Mouse (Mus musculus): ENCODE measurements at regions not wholly inside any gene's neighbourhood (a gene's known extent, or its start where the extent isn't known, plus 50 kb on each side); places are given as distances from the start of the nearest gene placed in this dataset.

DNA sequence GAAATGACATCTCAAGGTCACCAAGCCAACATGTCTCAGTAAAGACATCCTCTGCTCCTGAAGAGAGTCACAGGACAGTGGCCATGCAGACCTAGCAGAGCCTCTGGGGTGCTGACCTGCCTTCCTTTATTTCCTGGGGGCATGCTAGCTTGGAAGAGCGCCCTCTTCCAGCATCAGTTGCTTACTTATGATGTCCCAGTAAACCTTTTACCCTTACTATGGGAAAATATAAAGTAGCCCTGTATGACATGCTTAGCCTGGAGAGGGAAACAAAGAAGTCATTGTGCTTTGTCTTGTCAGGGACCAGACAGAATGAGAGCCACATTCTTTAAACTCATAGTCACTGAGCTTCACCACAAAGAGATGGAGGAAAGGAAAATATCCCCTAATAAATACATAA lies 82.9 kb downstream of the Postn start:
- intact Hi-C loops (cut with DNase I) = no loop called here
- no peak for DNase-seq

DNA sequence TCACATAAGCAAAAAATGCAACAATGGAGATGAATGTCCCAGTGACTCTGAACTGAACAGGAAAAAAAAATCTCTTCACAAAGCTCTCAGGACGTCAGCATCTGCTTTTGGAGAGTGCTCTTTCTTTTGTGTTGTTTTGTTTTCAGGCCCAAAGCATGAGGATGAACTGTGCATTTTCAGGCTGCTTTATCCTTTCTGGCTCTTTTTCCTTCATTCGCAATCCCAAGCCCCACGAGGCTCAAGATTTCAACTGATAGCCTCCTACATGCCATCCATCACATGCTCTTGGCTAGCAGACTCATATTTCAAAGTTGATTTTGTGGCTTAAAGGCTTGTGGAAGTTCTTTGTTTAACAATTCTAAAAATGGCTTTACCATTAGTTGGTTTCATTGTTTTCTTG lies 86.0 kb downstream of the Postn start:
- intact Hi-C loops (cut with DNase I) = no loop called here

DNA sequence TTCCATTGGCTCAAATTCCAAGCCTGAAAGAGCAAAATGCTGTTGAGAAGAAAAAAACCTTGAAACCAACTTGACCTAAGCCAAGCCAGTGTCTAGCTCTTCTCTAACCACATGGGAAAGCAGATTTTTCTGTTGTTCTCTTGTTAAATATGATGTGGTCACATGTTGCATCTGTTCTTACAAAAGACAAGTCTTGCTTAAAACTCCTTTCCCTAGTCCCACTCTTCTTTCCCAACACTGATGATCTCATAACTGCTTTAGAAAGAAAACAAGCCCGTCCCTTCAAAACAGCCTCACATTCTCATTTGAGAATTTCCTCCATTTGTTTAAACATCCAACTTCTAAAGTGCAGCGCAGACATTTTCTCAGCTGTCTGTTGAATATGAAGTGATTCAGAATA lies 96.5 kb downstream of the Postn start:
- intact Hi-C loops (cut with DNase I) = no loop called here

More for the DNA sequence above, 86.0 kb downstream of the Postn start:
- DNase-seq = no peak

DNA sequence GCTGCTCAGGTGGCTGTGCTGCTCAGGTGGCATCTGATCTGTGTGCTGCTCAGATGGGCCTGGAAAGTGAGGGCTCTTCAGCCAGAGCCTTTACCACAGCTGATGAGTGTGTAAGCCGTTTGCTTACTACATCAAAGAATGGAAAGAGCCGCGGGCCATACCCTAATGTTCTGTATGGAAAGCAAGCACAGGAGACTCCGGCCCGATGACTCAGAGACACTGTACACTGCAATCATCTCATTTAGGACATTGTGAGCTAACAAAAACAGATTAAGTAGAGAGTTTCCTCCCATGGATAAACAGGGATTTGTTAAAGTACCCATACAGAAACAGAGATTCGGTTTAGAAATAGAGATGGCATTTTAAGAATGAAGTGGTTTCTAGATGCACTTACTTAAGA lies 100.5 kb downstream of the Postn start:
- intact Hi-C loops (cut with DNase I) = no loop called here
- no peak for DNase-seq

More for the DNA sequence above, 96.5 kb downstream of the Postn start:
- DNase-seq = no peak

DNA sequence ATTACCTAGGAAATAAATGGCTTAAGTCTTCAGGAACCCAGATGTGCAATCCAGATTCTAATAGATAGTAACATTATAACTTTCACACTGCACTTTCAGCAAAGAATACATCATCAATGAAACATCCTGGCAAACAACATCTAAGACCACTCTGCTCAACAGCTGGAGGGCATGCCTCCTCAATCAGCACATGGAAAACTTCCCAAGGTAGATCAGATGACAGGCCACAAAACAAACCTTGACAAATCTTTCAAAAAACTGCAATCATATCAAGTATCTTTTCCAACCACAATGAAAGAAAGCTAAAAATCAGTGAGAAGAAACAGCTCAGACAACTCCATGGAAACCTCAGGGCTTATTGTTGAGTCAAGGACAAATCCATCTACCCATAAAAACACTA lies 105.2 kb downstream of the Postn start:
- intact Hi-C loops (cut with DNase I) = no loop called here

DNA sequence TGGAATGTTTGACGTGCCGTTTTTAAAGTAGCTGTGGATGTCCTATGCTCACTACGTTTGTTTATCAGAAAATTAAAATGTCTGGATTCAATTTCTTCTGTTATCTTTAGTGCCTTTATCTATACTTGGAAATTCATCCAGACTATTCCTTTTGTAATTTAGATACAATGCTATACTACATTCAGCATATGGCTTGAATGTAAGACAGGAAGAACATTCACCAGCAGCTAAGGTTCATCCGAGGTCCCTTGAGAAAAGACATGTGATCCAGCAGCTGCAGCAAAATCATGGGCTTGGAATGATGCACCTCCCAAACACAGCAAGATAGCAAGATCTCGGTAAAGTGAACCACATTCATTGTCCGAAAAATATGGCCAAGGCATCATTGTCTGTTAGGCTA lies 113.3 kb downstream of the Postn start:
- no peak for DNase-seq
- intact Hi-C loops (cut with DNase I) = no loop called here

More for the DNA sequence above, 105.2 kb downstream of the Postn start:
- DNase-seq = no peak

DNA sequence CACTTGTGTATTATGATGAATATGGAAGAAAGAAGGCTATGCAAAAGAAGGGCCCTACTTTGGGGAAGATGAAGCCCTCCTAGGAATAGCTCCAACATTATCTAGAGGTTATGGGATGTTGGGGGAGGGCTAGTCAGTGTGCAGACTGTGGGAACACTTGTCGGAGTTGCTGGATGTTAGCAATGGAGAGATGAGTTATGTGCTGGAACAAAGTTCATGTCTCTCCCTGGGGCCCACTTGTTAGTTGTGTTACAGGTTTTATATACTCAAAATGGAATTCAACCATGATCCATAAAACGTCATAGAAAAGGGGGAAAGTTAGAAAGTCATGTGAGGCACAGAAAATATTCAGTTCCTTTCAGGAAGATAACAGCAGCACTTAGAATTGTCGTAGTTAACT lies 115.0 kb downstream of the Postn start:
- DNase-seq = no peak
- intact Hi-C loops (cut with DNase I) = no loop called here

DNA sequence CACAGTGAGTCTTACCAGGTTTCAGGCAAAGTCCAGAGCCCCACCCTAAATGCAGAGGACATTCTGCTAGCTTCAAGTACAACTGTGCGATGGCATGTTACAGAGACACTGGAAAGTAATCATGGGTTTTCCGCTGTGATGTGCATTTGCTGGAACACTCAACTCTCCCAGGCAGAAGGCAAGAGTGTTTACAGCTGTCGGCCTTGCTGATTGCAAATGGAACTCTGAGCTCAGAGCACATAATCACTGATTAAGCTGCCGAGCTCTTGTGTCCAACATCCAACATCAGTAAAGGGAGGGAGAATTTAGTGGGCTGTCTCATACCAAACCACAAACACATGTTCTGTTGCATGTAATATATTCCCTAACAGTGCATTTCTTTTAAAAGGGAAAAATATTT lies 117.1 kb downstream of the Postn start:
- intact Hi-C loops (cut with DNase I) = no loop called here
- DNase-seq = no peak

DNA sequence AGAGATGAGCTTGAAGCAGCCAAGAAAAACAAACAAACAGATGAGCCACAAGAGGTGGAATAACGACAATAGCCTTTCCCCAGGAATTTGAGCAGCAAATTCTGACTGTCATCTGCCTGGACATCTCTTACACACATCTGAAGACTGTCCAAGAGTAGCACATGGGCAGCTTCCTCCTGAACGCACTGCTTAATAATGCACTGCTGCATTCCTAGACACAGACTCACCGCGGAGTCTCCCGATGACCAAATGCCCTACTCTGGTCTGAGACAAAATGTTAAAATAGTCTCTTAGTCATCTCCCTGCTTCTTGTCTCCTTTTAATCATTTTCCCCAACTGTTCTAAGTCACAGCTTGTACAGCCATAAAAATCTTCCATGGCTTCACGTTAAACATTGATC lies 119.3 kb downstream of the Postn start:
- intact Hi-C loops (cut with DNase I) = no loop called here
- no peak for DNase-seq

DNA sequence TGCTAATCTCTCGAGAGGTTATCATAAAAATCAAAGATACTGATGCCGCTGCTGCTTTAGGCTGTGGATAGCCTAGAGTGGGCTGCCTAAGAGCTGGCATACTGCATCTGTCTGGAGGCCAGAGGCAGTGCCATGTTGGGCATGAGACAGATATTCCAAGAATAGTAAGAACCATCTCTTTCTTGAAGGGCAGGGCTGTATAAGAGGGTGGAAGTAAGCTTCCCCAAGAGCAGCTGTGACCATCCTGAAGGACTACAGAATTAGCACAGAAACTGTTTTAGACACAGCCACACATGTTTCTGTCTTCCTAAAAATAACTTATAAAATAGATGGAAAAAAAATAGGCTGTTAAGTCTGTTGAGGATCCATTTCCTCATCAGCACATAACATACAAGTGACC lies 126.4 kb downstream of the Postn start:
- DNase-seq = no peak
- intact Hi-C loops (cut with DNase I) = no loop called here

DNA sequence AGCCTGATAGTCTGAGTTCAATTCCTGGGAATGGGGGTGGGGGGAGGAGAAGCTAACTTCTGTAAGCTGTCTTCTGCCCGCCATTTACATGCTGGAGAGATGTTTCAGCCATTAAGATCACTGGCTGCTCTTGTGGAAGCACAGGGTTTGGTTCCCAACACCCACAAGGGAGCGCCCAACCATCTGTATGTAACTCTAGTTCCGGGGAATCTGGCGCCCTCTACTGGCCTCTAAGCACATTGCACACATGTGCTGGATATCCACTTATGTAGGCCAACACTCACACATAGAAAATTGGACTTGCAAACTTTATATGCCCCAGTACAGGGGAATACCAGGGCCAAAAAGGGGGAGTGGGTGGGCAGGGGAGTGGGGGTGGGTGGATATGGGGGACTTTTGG lies 126.9 kb downstream of the Postn start:
- intact Hi-C loops (cut with DNase I) = no loop called here
- DNase-seq = no peak

DNA sequence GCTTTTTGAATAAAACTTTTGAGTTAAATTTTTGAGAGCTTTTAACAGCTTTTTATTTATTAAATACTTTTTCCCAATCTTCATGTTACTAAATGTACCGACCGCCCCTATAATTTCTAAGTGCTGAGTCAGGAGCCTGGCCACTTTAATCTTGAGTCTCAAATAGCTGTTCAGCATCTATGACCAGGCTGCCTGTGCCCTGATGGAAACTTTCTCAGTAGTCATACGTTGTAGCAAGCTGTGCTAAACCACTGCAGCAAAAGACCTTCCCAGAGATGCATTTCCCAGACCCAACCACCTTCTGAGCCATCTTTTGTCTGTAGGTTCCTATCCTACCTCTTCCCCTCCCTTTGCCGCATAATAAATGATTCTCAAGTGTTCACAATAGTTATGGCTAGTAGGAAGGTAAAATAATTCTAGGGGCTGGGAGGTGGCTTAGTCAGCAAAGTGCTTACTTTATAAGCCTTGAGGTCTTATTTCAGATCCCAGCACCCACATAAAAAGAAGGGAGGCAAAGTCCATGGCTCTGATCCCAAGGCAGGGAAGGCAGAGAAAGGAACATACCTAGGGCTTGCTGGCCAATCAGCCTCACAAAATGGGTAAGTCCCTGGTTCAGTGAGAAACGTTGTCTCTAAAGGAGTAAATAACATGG lies 129.5 kb downstream of the Postn start:
- intact Hi-C loops (cut with DNase I) = no loop called here
- DNase-seq = no peak

DNA sequence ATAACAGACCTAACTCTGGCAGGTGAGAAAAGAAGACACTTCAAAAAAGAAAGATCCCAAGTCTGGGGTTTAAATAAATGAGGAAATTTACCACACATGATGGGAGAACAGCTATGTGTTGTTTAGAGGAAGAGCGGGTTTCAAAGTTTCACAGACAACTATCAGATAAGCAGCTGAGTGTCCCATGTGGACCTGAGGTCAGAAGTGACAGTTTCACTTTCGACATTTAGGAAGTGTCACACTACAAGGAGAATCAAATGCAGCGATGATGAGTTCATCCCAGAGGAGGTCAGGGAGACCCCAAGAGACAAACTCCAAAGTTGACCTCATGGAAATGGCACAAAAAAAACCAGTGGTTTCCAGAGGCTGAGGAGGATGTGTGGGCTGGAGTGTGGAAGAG lies 132.7 kb downstream of the Postn start:
- no peak for DNase-seq
- intact Hi-C loops (cut with DNase I) = no loop called here

DNA sequence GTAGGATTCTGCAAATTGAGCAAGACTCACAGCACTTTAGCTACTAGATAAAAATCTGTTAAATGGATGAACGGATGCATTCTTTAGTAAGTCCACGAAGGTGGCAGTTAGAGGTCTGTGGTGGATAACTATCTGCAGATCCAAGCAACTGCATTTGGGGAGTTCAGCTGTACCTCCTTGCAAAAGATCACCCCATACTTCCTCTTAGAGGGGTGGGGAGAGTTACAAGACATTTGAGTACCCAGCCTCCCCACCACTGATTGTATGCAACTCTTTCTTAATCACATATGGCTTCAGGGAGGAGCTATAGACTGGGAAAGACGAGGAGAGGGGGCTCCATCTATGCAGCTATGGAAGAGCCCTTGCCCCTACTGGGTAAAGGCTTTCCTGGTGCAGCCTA lies 144.1 kb downstream of the Postn start:
- intact Hi-C loops (cut with DNase I) = no loop called here

DNA sequence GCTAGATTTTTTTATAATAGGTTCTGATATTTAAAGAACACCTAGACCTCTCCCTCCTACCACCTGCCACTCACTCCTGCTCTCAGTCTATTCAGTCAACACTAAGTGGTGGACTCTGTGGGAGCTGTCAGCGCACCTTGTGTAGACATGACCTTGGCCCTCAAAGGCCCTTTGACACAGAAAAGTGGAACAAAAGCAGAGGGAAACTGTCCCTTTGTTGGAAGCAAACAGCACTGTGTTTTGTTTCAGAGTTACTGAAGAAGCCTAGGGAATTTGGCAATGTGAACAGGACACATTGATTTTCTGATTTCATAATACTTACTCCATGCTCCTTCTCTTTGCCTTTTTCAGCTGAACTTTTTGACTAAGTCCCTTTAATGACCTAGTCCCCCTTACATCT lies 146.7 kb downstream of the Postn start:
- no peak for DNase-seq
- intact Hi-C loops (cut with DNase I) = no loop called here

More for the DNA sequence above, 144.1 kb downstream of the Postn start:
- DNase-seq = no peak

DNA sequence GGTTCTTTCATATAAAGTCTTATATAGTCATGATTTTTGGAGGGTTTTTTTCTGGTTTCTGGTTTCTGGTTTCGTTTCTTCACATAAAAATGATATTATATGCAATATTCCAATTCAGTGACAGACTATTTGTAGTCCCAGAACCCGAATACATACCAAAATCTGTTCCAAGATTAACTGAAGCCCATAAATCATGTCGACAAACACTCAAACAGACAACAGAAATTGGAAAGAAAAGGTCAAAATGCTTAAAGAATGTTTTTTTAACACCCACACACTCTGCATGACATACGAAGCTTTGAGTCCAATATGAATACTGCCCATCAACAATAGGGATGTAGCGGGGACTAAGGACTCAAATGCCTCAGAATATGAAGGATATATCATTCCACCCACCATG lies 148.0 kb downstream of the Postn start:
- DNase-seq = no peak
- intact Hi-C loops (cut with DNase I) = no loop called here

DNA sequence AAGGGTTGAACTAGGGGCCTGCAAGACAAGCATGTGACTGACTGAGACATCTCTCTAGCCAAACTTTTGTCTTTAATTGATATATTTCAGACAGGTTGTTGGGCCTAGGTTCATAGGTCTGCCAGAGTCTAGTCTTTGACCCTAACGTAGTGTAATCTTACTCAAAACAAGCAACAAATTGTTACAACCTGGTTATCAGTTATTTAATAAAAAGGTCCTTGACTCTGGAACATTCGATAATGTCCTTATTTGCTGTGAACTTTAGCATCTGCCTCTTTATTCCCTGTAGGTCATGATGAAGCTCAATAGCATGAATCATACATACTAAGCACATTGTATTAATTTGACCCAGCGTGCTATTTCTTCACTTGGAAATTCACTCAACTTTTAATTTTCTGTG lies 156.3 kb downstream of the Postn start:
- intact Hi-C loops (cut with DNase I) = no loop called here
- DNase-seq = no peak

DNA sequence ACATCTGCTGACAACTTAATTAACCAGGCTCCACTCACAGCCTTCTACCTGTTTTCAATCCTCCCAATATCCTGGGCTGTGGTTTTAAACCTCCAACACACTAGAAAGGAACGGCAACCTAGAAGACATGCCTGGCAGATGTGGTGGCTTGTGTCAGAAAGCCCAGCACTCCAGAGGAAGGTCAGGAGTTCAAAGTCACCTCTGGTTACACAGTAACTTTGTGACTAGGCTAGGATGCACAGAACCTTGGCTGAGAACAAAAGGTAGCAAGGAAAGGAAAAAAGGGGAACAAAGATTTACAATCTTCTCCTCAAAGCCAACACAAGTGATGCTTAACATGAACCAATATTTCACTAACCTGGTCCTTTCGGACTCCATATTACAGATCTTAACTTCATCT lies 161.8 kb downstream of the Postn start:
- intact Hi-C loops (cut with DNase I) = no loop called here
- no peak for DNase-seq

DNA sequence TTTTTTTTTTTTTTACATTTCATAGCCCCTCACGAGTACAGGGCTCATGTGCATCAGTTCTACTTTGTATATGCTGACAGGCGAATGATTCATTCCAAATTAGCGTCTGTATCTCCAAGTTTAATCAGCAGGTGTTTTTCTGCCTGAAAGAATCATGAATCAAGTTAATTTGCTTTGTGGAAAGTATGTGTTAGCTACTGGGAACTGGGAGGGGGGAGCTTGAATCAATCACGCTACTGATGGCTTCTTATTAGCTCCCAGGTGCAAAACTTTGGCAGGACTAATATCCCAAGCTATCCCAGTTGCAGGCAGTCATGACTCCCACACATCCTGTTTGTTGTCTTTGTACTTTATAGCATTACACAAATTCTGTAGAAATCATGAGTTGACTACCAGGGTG lies 165.7 kb downstream of the Postn start:
- intact Hi-C loops (cut with DNase I) = no loop called here
- no peak for DNase-seq

DNA sequence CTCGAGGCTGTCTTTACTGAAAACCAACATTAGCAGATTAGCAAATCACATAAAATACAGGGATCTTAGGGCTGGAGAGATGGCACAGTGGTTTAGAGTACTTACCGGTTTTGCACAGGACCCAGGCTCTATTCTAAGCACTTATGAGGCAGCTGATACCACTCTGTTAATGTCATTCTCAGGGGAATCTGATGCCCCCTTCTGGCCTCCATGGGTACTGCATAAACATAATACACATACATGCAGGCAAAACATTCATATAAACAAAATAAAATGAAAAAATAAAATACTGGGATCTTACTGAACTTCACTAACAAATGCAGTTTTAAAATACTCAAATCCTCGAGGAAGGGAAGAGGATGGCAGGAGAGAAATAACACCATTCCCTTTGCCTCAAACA lies 164.3 kb upstream of the Supt20 start:
- no peak for DNase-seq
- intact Hi-C loops (cut with DNase I) = no loop called here

DNA sequence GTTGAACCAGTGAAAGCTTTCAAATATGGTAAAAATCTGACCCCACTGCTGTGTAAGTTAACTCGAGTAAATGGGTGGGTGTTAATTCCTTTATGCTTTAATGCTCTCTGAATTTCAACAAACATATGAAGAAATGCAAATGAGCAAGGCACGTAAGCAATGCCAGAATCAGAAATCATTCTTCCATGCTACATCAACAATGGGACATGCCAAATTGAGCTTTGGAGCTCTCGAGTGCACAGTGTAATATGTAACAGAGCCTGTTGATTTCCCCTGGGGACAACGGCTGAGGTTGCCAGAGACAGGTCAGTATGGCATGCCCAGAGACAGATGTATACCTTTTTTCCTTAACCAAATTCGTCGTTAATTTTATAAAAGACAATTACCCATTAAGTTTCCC lies 162.4 kb upstream of the Supt20 start:
- intact Hi-C loops (cut with DNase I) = no loop called here
- DNase-seq = no peak

DNA sequence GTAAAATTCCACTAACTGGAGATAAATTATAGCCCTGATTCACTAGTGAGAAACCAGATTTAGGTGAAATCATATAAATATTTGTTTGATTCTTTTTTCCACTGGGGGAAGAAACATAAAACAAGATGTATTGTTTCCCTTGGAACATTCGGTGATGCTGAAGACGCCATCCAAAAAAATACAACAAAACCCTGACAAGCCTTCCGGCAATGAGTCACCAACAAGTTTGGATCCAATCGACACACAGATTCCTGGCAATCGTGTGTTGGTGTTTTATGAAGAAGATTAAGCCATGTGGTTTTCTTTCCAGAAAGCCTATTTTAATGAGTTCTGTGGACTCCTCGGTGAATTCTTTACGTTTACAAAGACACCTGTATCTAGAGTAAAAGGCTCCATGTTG lies 157.2 kb upstream of the Supt20 start:
- intact Hi-C loops (cut with DNase I) = no loop called here
- no peak for DNase-seq

DNA sequence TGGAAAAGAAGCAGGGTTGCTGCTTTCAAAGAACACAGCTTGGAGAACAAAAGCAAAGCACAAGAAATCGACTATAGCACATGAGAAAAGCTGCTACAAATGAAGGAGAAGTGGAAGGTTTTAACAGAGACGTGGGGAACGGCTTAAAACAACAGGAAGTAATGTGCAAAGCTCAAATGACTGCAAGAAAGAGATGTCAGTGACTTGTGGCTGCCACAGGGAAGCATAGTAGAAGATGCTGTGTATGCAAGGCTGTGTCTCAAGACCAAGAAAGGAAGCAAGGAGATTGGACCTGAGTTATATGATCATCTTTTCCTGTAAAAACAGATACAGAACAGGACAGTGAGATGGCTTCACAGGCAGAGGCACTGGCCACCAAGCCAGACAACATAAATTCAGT lies 154.6 kb upstream of the Supt20 start:
- DNase-seq = no peak
- intact Hi-C loops (cut with DNase I) = no loop called here

Measured in gastrocnemius, postnatal 36 days (tissue).